Mouse (Mus musculus): ENCODE measurements at regions not wholly inside any gene's neighbourhood (a gene's known extent, or its start where the extent isn't known, plus 50 kb on each side); places are given as distances from the start of the nearest gene placed in this dataset.

- TF ChIP-seq CTCF (IDR thresholded peaks at IDR 0.05; ENCODE audit: extremely low read depth, insufficient read depth, low read length) (no peak), POLR2A (IDR thresholded peaks at IDR 0.05; ENCODE audit: extremely low read depth, insufficient read depth, low read length) (no peak)
Observed at GRCm38 (mm10) chr1:63946834-63947233, 175.2 kb downstream of the Klf7 start.
